Mouse (Mus musculus): ENCODE data around the gene Scarf2. TPM values are rescaled to one million over a fixed set of nuclear protein-coding genes. Genes with fewer than 3 reads are reported as not detected.

The Scarf2 gene
- total RNA-seq, 1 experiment from 2014 or later, result 11.3 TPM

- no peak for DNase-seq
Observed at GRCm38 (mm10) chr16:17831781-17832180, 34.7 kb downstream of the Scarf2 start.

- no peak for DNase-seq
Observed at GRCm38 (mm10) chr16:17832821-17833220, 35.7 kb downstream of the Scarf2 start, which contains the start of gene B830017H08Rik. Gene B830017H08Rik (plus strand): TSS chr16:17833121.

GRCm38 (mm10) chr16:17833321-17833680 lies 36.2 kb downstream of the Scarf2 start:
- DNase-seq, result peak; percentile 35

- DNase-seq, result peak; percentile 36
Observed at GRCm38 (mm10) chr16:17833681-17834399, 36.8 kb downstream of the Scarf2 start.

GRCm38 (mm10) chr16:17834543-17834942 lies 37.5 kb downstream of the Scarf2 start:
- DNase-seq, result no peak

- DNase-seq, result peak; percentile 10
Observed at GRCm38 (mm10) chr16:17835481-17835880, 38.4 kb downstream of the Scarf2 start.

- no peak for DNase-seq
Observed at GRCm38 (mm10) chr16:17838051-17838450, 41.0 kb downstream of the Scarf2 start, which contains the start of gene Car15. Gene Car15 (minus strand): TSS chr16:17838364.

- no peak for DNase-seq
Observed at GRCm38 (mm10) chr16:17839976-17840375, 42.9 kb downstream of the Scarf2 start.

GRCm38 (mm10) chr16:17842437-17842836 lies 45.4 kb downstream of the Scarf2 start:
- DNase-seq, result no peak

- no peak for DNase-seq
Observed at GRCm38 (mm10) chr16:17843701-17844365, 46.8 kb downstream of the Scarf2 start.

GRCm38 (mm10) chr16:17848431-17848830 lies 51.3 kb downstream of the Scarf2 start:
- DNase-seq, result no peak

- peak; percentile 57 for DNase-seq
Observed at GRCm38 (mm10) chr16:17848928-17849327, 51.8 kb downstream of the Scarf2 start.

GRCm38 (mm10) chr16:17849486-17849885 lies 52.4 kb downstream of the Scarf2 start:
- no peak for DNase-seq

- DNase-seq, result no peak
Observed at GRCm38 (mm10) chr16:17851331-17851730, 54.2 kb downstream of the Scarf2 start.

- DNase-seq, result no peak
Observed at GRCm38 (mm10) chr16:17851860-17852259, 54.8 kb downstream of the Scarf2 start.

GRCm38 (mm10) chr16:17853263-17853662 lies 56.2 kb downstream of the Scarf2 start:
- no peak for DNase-seq

- DNase-seq, result no peak
Observed at GRCm38 (mm10) chr16:17857157-17857556, 60.1 kb downstream of the Scarf2 start.

Other genes with a start within 250 kb of the Scarf2 start
- 0.15 and 0.37 TPM in 2 replicates for gene Lrrc74b, start 236.0 kb upstream of the Scarf2 start, total RNA-seq (2021)
- 0.45 and 0.56 TPM in 2 replicates for gene P2rx6, start 235.4 kb upstream of the Scarf2 start, total RNA-seq (2021)
- 8.0 and 8.3 TPM in 2 replicates for gene Slc7a4, start 214.1 kb upstream of the Scarf2 start, total RNA-seq (2021)
- gene Smpd4, start 177.9 kb upstream of the Scarf2 start, total RNA-seq (2021), result 29.1 and 33.6 TPM in 2 replicates
- gene Ccdc74a, start 150.8 kb upstream of the Scarf2 start, total RNA-seq (2021), result 2.0 and 3.8 TPM in 2 replicates
- 51.3 and 60.3 TPM in 2 replicates for gene Med15, start 64.4 kb upstream of the Scarf2 start, total RNA-seq (2021)
- 40.3 and 43.1 TPM in 2 replicates for gene Klhl22, start 37.7 kb upstream of the Scarf2 start, total RNA-seq (2021)
- gene B830017H08Rik, start 35.8 kb downstream of the Scarf2 start, total RNA-seq (2021), result not detected in 2 replicates
- gene Car15, start 41.1 kb downstream of the Scarf2 start, total RNA-seq (2021), result 1.3 and 2.2 TPM in 2 replicates
- 0.15 and 0.30 TPM in 2 replicates for gene Gm20518, start 94.4 kb downstream of the Scarf2 start, total RNA-seq (2021)
- gene Tssk1, start 96.9 kb downstream of the Scarf2 start, total RNA-seq (2021), result 0.19 TPM in 1 of 2 replicates, not detected in the other
- 57.6 and 63.6 TPM in 2 replicates for gene Dgcr2, start 101.3 kb downstream of the Scarf2 start, total RNA-seq (2021)
- gene Tssk2, start 101.4 kb downstream of the Scarf2 start, total RNA-seq (2021), result not detected in 2 replicates
- gene Ess2, start 114.1 kb downstream of the Scarf2 start, total RNA-seq (2021), result 16.0 and 20.2 TPM in 2 replicates
- not detected in 2 replicates for gene Gsc2, start 117.8 kb downstream of the Scarf2 start, total RNA-seq (2021)
- gene Slc25a1, start 130.9 kb downstream of the Scarf2 start, total RNA-seq (2021), result 107 and 109 TPM in 2 replicates
- gene Vpreb2, start 183.1 kb downstream of the Scarf2 start, total RNA-seq (2021), result not detected in 2 replicates